Mouse (Mus musculus) midbrain, embryonic 14.5 days (tissue): Measurements from ENCODE around the gene Anxa1. TPM values are rescaled to one million over a fixed set of nuclear protein-coding genes. Genes with fewer than 3 reads are reported as not detected.

Experiments
- ATAC-seq: fragments of 200-750 bp; cut with Nextera tagmentation; 2 replicates; pipeline ENCODE4 v1.8.0; 2017; ENCODE audit warnings: moderate number of reproducible peaks, moderate library complexity; ENCODE audit not compliant: low FRiP score, low TSS enrichment
- DNase-seq: peaks from one replicate; pipeline ENCODE4 v3.0.0-alpha.2; 2015
- H3K27ac ChIP-seq: fragments of 300-500 bp; sonication (generic); replicated peaks from 2 replicates; pipeline ENCODE4 v1.5.1; 2014; ENCODE audit warnings: mild to moderate bottlenecking, low read depth, low read length, moderate library complexity
- H3K27me3 ChIP-seq: fragments of 300-500 bp; sonication (generic); 2 replicates; pipeline ENCODE4 v1.6.1; 2014; ENCODE audit warnings: low read length, control low read depth, mixed read lengths; ENCODE audit not compliant: control insufficient read depth, insufficient read depth
- H3K36me3 ChIP-seq: fragments of 300-500 bp; sonication (generic); 2 replicates; pipeline ENCODE4 v1.6.1; 2014; ENCODE audit warnings: low read length, control low read depth; ENCODE audit not compliant: control insufficient read depth, insufficient read depth
- H3K4me1 ChIP-seq: fragments of 300-500 bp; sonication (generic); 2 replicates; pipeline ENCODE4 v1.6.1; 2014; ENCODE audit warnings: mild to moderate bottlenecking, antibody characterized with exemption, low read length, control low read depth; ENCODE audit not compliant: control insufficient read depth, insufficient read depth
- H3K4me2 ChIP-seq: fragments of 300-500 bp; sonication (generic); 2 replicates; pipeline ENCODE4 v1.6.1; 2014; ENCODE audit warnings: mild to moderate bottlenecking, low read length, moderate library complexity
- H3K4me3 ChIP-seq: fragments of 300-500 bp; sonication (generic); replicated peaks from 2 replicates; pipeline ENCODE4 v1.5.1; 2014; ENCODE audit warnings: low read depth, low read length
- H3K9ac ChIP-seq: fragments of 300-500 bp; sonication (generic); replicated peaks from 2 replicates; pipeline ENCODE4 v1.6.1; 2014; ENCODE audit warnings: mild to moderate bottlenecking, low read length, moderate library complexity
- H3K9me3 ChIP-seq: fragments of 300-500 bp; sonication (generic); 2 replicates; pipeline ENCODE4 v1.6.1; 2016; ENCODE audit warnings: low read length, control low read depth, mixed read lengths; ENCODE audit not compliant: control insufficient read depth
- WGBS: fragments of 180-500 bp; shearing (Covaris S2); extraction: QIAGEN DNeasy Blood & Tissue Kit; methylation state at CpG from one replicate; pipeline ENCODE4 v1.1.7; 2014; 5-methylcytosine and 5-hydroxymethylcytosine counted together
- polyA plus RNA-seq: library from polyadenylated mRNA; unstranded; fragments of >200 nt; fragmentation: Nextera tagmentation; extraction: Ambion mirVana; gene quantifications from 2 replicates; pipeline ENCODE4 v1.2.1, GENCODE M21; 2014

Gene Anxa1
- polyA plus RNA-seq, result 3.3 and 5.6 TPM in 2 replicates

DNA sequence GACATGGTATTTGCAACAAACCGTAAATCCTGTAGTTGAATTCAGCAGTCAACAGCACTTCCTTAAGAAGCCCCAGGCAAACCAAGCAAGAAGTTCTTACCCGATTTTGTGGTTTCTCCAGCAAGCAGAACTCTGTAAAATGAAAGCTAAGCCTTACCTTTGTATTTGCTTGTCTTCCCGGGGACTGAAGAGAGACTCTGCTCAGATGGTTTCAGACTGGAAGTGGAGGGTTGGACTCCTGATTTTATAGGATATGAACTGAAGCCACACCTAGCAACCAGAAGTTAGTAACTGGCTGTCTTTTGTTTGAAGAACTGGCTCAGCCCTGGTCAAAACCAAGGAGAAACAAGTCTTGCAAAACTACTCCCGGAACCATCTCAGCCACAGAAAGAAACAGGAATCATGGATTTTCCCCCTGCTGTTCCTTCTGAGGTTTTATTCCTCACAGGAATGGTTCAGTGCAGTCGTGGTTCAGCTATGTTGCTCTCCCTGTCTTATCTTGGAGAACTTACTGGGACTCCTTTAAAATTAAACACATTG lies at the start of gene Anxa1:
TSS of gene Anxa1 (minus strand) at position 490 of the 540 bp plus-strand sequence.
- Histone ChIP-seq H3K4me3 (no peak within 1 kb of the TSS), H3K27me3 (no peaks in the 10 kb centered on the region), H3K9me3 (no peaks in the 10 kb centered on the region), H3K27ac (no peak within 1 kb of the TSS), H3K4me1 (no peaks in the 10 kb centered on the region), H3K9ac (no peak within 1 kb of the TSS), H3K36me3 (no peaks in the 10 kb centered on the region), H3K4me2 (no peak within 1 kb of the TSS)
- ATAC-seq, result no peak
- 78% methylated on average over 5 of the region's 5 CpGs for WGBS
- DNase-seq, result no peak

- Histone ChIP-seq H3K9ac (no peak overlapping the region), H3K4me3 (no peak overlapping the region), H3K27ac (no peak overlapping the region), H3K9me3 (no peaks in the 10 kb centered on the region), H3K4me2 (no peak overlapping the region), H3K4me1 (no peaks in the 10 kb centered on the region), H3K27me3 (no peaks in the 10 kb centered on the region), H3K36me3 (no peaks in the 10 kb centered on the region)
- DNase-seq, result no peak
- ATAC-seq, result no peak
- 57% methylated on average over 5 of the region's 5 CpGs for WGBS
Observed at GRCm38 (mm10) chr19:20437043-20437442, 46.3 kb upstream of the Anxa1 start.

DNA sequence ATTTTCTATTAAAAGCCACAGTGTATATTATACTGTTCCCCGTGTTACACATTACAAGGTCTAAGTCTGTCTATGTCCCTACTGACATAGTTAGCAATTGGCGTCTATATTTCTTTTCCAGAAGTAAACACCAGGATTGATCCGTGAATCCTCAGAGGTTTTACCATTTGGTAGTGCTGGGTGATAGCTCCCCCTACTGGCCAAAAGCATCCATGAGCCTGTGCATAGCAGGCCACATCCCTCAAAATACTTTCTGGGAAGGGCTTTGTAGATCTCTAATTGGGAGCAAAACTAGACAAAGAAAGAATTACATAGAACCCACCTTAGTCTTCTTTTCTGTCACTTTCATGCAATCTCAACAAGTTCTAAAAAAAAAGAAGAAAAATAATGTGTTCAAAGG lies 43.8 kb upstream of the Anxa1 start:
- no peak overlapping the region for H3K4me2 ChIP-seq
- no peak overlapping the region for H3K9ac ChIP-seq
- H3K27me3 ChIP-seq, result no peaks in the 10 kb centered on the region
- no peaks in the 10 kb centered on the region for H3K4me1 ChIP-seq
- WGBS, result 18% methylated on average over 3 of the region's 3 CpGs
- no peak overlapping the region for H3K4me3 ChIP-seq
- no peak overlapping the region for H3K27ac ChIP-seq
- ATAC-seq (0 out of 2 replicates have a peak, but pooled peaks have one; percentile 26), DNase-seq (peak; percentile 74)
- H3K9me3 ChIP-seq, result no peaks in the 10 kb centered on the region
- no peaks in the 10 kb centered on the region for H3K36me3 ChIP-seq

GRCm38 (mm10) chr19:20433966-20434365 lies 43.2 kb upstream of the Anxa1 start:
- no peaks in the 10 kb centered on the region for H3K9me3 ChIP-seq
- DNase-seq, result no peak
- H3K27me3 ChIP-seq, result no peaks in the 10 kb centered on the region
- H3K4me2 ChIP-seq, result no peak overlapping the region
- H3K36me3 ChIP-seq, result no peaks in the 10 kb centered on the region
- 85% methylated on average over 5 of the region's 5 CpGs for WGBS
- ATAC-seq, result no peak
- no peak overlapping the region for H3K27ac ChIP-seq
- H3K4me3 ChIP-seq, result no peak overlapping the region
- H3K4me1 ChIP-seq, result no peaks in the 10 kb centered on the region
- H3K9ac ChIP-seq, result no peak overlapping the region

DNA sequence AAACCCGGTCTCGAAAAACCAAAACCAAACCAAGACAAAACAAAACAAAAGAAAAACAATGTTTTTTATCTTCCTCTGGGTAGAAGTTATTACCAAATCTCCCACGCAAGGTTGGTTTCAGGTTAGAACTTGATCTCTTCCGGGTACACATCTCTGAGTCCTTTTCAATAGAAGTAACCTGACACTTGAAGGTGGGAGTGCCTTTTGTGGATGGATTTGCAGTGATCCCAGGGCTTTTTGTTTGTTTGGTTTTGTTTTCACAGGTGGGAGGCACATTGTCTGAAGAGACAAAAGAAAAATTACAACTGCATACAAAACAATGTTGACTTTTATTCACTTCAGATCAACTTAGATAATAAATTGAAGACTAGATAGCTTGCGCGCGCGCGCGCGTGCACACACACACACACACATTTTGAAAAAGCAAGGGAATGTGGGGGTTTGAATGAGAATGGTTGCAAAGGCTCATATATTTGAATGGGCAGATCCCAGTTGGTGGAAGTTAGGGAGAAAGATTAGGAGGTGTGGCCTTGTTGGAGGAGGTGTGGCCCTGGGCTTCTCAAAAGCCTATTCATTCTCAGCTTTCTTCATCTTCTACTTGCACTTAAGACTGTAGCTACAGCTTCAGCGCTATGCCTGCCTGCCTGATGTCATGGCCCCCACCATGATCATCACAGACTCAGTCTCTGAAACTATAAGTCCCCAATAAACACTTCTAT lies 35.9 kb upstream of the Anxa1 start:
- no peaks in the 10 kb centered on the region for H3K9me3 ChIP-seq
- H3K9ac ChIP-seq, result no peak overlapping the region
- H3K4me3 ChIP-seq, result no peak overlapping the region
- H3K27ac ChIP-seq, result no peak overlapping the region
- H3K4me2 ChIP-seq, result no peak overlapping the region
- ATAC-seq, result no peak
- WGBS, result 59% methylated on average over 12 of the region's 12 CpGs
- H3K27me3 ChIP-seq, result no peaks in the 10 kb centered on the region
- DNase-seq, result no peak
- H3K4me1 ChIP-seq, result no peaks in the 10 kb centered on the region
- H3K36me3 ChIP-seq, result no peaks in the 10 kb centered on the region

- WGBS, result 83% methylated on average over 3 of the region's 3 CpGs
- DNase-seq, result no peak
- no peak overlapping the region for H3K4me3 ChIP-seq
- H3K4me1 ChIP-seq, result no peaks in the 10 kb centered on the region
- H3K9me3 ChIP-seq, result no peaks in the 10 kb centered on the region
- H3K9ac ChIP-seq, result no peak overlapping the region
- H3K36me3 ChIP-seq, result no peaks in the 10 kb centered on the region
- ATAC-seq, result no peak
- H3K4me2 ChIP-seq, result no peak overlapping the region
- H3K27me3 ChIP-seq, result no peaks in the 10 kb centered on the region
- H3K27ac ChIP-seq, result no peak overlapping the region
Observed at GRCm38 (mm10) chr19:20411276-20411675, 20.5 kb upstream of the Anxa1 start.

DNA sequence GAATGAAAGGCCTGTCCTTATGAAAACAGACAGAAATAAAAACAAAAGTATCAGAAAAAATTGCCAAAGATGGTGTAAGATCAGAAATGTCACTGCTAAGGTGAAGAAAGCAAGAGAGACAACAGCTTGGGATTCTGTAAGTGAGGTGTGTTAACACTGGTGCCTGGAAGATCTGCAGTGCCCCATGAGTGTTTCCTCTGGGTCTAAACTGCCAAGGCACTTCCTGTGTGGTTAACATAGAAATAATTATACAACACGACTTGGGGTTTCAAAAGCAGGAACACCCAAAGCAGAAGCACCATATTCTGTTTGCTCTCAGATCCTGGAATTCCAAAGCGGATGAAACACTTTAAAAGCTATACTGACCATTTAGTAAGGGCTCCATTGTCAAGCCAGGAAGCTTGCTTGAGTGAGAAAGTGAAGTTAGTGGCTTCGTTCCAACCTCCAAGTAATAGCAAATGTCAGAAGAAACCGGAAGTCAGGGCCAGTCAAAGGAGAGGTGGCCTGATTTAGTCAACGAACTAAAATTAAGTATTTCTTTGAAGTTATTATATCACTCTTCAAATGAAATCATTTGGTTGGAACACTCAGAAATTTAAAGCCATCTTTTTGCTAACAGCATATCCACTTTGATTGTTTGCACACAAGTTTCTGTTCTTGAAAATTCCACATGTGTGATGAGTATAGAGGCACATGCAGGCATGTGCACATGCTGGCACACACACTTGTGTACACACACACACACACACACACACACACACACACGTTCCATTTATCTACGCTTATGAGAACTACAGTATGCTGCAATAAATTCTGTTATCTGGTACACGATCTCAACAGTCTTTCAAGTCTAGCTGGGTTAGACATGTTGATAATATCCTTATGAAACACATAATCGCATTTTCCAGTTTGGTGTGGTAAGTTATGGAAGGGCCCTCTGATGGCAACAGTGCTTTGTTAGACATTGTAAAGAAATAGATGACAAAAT lies 19.1 kb upstream of the Anxa1 start:
- no peak overlapping the region for H3K4me3 ChIP-seq
- DNase-seq, result no peak
- no peaks in the 10 kb centered on the region for H3K9me3 ChIP-seq
- no peaks in the 10 kb centered on the region for H3K27me3 ChIP-seq
- WGBS, result 86% methylated on average over 9 of the region's 9 CpGs
- H3K36me3 ChIP-seq, result no peaks in the 10 kb centered on the region
- no peak overlapping the region for H3K4me2 ChIP-seq
- ATAC-seq, result no peak
- no peak overlapping the region for H3K27ac ChIP-seq
- H3K4me1 ChIP-seq, result no peaks in the 10 kb centered on the region
- no peak overlapping the region for H3K9ac ChIP-seq

DNA sequence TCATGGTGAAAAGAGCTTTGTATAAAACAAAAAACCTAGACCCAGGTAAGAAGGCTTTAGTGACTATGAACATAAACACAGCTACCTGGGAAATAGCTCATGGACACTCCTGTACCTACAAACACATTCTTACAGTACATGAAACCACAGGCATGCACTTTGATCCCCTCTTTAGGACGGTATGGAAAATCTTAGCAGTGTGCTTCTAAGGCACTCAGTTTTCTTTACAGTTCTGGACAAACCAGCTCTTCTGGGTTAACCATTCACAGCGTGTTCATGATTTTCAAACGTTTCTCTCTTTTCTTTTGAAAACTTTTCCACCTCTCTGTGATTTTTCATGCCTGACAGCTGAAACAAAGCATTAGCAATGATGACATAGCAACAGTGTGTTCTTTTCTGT lies 15.7 kb upstream of the Anxa1 start:
- WGBS, result 33% methylated on average over 3 of the region's 3 CpGs
- H3K27ac ChIP-seq, result no peak overlapping the region
- H3K9ac ChIP-seq, result no peak overlapping the region
- ATAC-seq, result no peak
- no peaks in the 10 kb centered on the region for H3K27me3 ChIP-seq
- H3K4me3 ChIP-seq, result no peak overlapping the region
- no peaks in the 10 kb centered on the region for H3K4me1 ChIP-seq
- no peak overlapping the region for H3K4me2 ChIP-seq
- H3K36me3 ChIP-seq, result no peaks in the 10 kb centered on the region
- no peak for DNase-seq
- H3K9me3 ChIP-seq, result no peaks in the 10 kb centered on the region
